Mouse (Mus musculus): ENCODE measurements around the gene Wfdc6a. TPM values are rescaled to one million over a fixed set of nuclear protein-coding genes. Genes with fewer than 3 reads are reported as not detected.

Gene Wfdc6a
- polyA plus RNA-seq (2014; fragmentation: Illumina TruSeq; extraction: RNeasy Lipid Tissue Mini Kit (QIAGEN cat#74804); ENCODE audit: low read depth, low replicate concordance): 118 TPM

GRCm38 (mm10) chr2:164585025-164585725, at the start of gene Wfdc6a:
Gene Wfdc6a, minus strand, starts transcription at chr2:164585447.

GRCm38 (mm10) chr2:164613471-164613870, 28.2 kb upstream of the Wfdc6a start, which contains the start of the genes Wfdc6b and Wfdc8:
Gene Wfdc6b, plus strand, starts transcription at chr2:164613522.
Gene Wfdc8, minus strand, starts transcription at chr2:164613626.

GRCm38 (mm10) chr2:164593494-164593893, 8.2 kb upstream of the Wfdc6a start, which contains the start of gene Eppin:
Gene Eppin, minus strand, starts transcription at chr2:164593594.

GRCm38 (mm10) chr2:164573359-164573758, 11.9 kb downstream of the Wfdc6a start, which contains the start of gene Spint3:
Gene Spint3, minus strand, starts transcription at chr2:164573459.

GRCm38 (mm10) chr2:164562391-164563188, 22.7 kb downstream of the Wfdc6a start, which contains the start of gene Wfdc2:
Gene Wfdc2, plus strand, starts transcription at chr2:164562413.

Other genes starting within 250 kb of the Wfdc6a start
- 110 TPM for gene Slpi, start 196.4 kb downstream of the Wfdc6a start, polyA plus RNA-seq (2014; fragmentation: Illumina TruSeq; extraction: RNeasy Lipid Tissue Mini Kit (QIAGEN cat#74804); ENCODE audit: low read depth, low replicate concordance)
- not detected for gene Rbpjl, start 182.3 kb downstream of the Wfdc6a start, polyA plus RNA-seq (2014; fragmentation: Illumina TruSeq; extraction: RNeasy Lipid Tissue Mini Kit (QIAGEN cat#74804); ENCODE audit: low read depth, low replicate concordance)
- gene Matn4, start 180.3 kb downstream of the Wfdc6a start, polyA plus RNA-seq (2014; fragmentation: Illumina TruSeq; extraction: RNeasy Lipid Tissue Mini Kit (QIAGEN cat#74804); ENCODE audit: low read depth, low replicate concordance): 1.1 TPM
- 26.4 TPM for gene Sdc4, start 141.6 kb downstream of the Wfdc6a start, polyA plus RNA-seq (2014; fragmentation: Illumina TruSeq; extraction: RNeasy Lipid Tissue Mini Kit (QIAGEN cat#74804); ENCODE audit: low read depth, low replicate concordance)
- gene Sys1, start 128.5 kb downstream of the Wfdc6a start, polyA plus RNA-seq (2014; fragmentation: Illumina TruSeq; extraction: RNeasy Lipid Tissue Mini Kit (QIAGEN cat#74804); ENCODE audit: low read depth, low replicate concordance): 31.9 TPM
- gene Gm20458, start 124.5 kb downstream of the Wfdc6a start, polyA plus RNA-seq (2014; fragmentation: Illumina TruSeq; extraction: RNeasy Lipid Tissue Mini Kit (QIAGEN cat#74804); ENCODE audit: low read depth, low replicate concordance): not detected
- 2.1 TPM for gene Trp53tg5, start 111.7 kb downstream of the Wfdc6a start, polyA plus RNA-seq (2014; fragmentation: Illumina TruSeq; extraction: RNeasy Lipid Tissue Mini Kit (QIAGEN cat#74804); ENCODE audit: low read depth, low replicate concordance)
- 18.9 TPM for gene Dbndd2, start 99.3 kb downstream of the Wfdc6a start, polyA plus RNA-seq (2014; fragmentation: Illumina TruSeq; extraction: RNeasy Lipid Tissue Mini Kit (QIAGEN cat#74804); ENCODE audit: low read depth, low replicate concordance)
- gene Pigt, start 87.9 kb downstream of the Wfdc6a start, polyA plus RNA-seq (2014; fragmentation: Illumina TruSeq; extraction: RNeasy Lipid Tissue Mini Kit (QIAGEN cat#74804); ENCODE audit: low read depth, low replicate concordance): 74.8 TPM
- 15.2 TPM for gene Wfdc2, start 23.0 kb downstream of the Wfdc6a start, polyA plus RNA-seq (2014; fragmentation: Illumina TruSeq; extraction: RNeasy Lipid Tissue Mini Kit (QIAGEN cat#74804); ENCODE audit: low read depth, low replicate concordance)
- gene Spint3, start 12.0 kb downstream of the Wfdc6a start, polyA plus RNA-seq (2014; fragmentation: Illumina TruSeq; extraction: RNeasy Lipid Tissue Mini Kit (QIAGEN cat#74804); ENCODE audit: low read depth, low replicate concordance): 240 TPM
- 285 TPM for gene Eppin, start 8.1 kb upstream of the Wfdc6a start, polyA plus RNA-seq (2014; fragmentation: Illumina TruSeq; extraction: RNeasy Lipid Tissue Mini Kit (QIAGEN cat#74804); ENCODE audit: low read depth, low replicate concordance)
- gene Wfdc6b, start 28.1 kb upstream of the Wfdc6a start, polyA plus RNA-seq (2014; fragmentation: Illumina TruSeq; extraction: RNeasy Lipid Tissue Mini Kit (QIAGEN cat#74804); ENCODE audit: low read depth, low replicate concordance): 215 TPM
- gene Wfdc8, start 28.2 kb upstream of the Wfdc6a start, polyA plus RNA-seq (2014; fragmentation: Illumina TruSeq; extraction: RNeasy Lipid Tissue Mini Kit (QIAGEN cat#74804); ENCODE audit: low read depth, low replicate concordance): 244 TPM
- gene Wfdc16, start 53.3 kb upstream of the Wfdc6a start, polyA plus RNA-seq (2014; fragmentation: Illumina TruSeq; extraction: RNeasy Lipid Tissue Mini Kit (QIAGEN cat#74804); ENCODE audit: low read depth, low replicate concordance): 298 TPM
- 2,863 TPM for gene Wfdc10, start 70.6 kb upstream of the Wfdc6a start, polyA plus RNA-seq (2014; fragmentation: Illumina TruSeq; extraction: RNeasy Lipid Tissue Mini Kit (QIAGEN cat#74804); ENCODE audit: low read depth, low replicate concordance)
- 297 TPM for gene Wfdc9, start 71.1 kb upstream of the Wfdc6a start, polyA plus RNA-seq (2014; fragmentation: Illumina TruSeq; extraction: RNeasy Lipid Tissue Mini Kit (QIAGEN cat#74804); ENCODE audit: low read depth, low replicate concordance)
- gene Wfdc11, start 88.6 kb upstream of the Wfdc6a start, polyA plus RNA-seq (2014; fragmentation: Illumina TruSeq; extraction: RNeasy Lipid Tissue Mini Kit (QIAGEN cat#74804); ENCODE audit: low read depth, low replicate concordance): 41.2 TPM
- gene Wfdc13, start 99.7 kb upstream of the Wfdc6a start, polyA plus RNA-seq (2014; fragmentation: Illumina TruSeq; extraction: RNeasy Lipid Tissue Mini Kit (QIAGEN cat#74804); ENCODE audit: low read depth, low replicate concordance): 775 TPM
- gene Spint4, start 113.1 kb upstream of the Wfdc6a start, polyA plus RNA-seq (2014; fragmentation: Illumina TruSeq; extraction: RNeasy Lipid Tissue Mini Kit (QIAGEN cat#74804); ENCODE audit: low read depth, low replicate concordance): 1,086 TPM
- gene Spint5, start 129.9 kb upstream of the Wfdc6a start, polyA plus RNA-seq (2014; fragmentation: Illumina TruSeq; extraction: RNeasy Lipid Tissue Mini Kit (QIAGEN cat#74804); ENCODE audit: low read depth, low replicate concordance): 379 TPM
- gene Wfdc3, start 160.5 kb upstream of the Wfdc6a start, polyA plus RNA-seq (2014; fragmentation: Illumina TruSeq; extraction: RNeasy Lipid Tissue Mini Kit (QIAGEN cat#74804); ENCODE audit: low read depth, low replicate concordance): 12.2 TPM
- 26.0 TPM for gene Dnttip1, start 160.5 kb upstream of the Wfdc6a start, polyA plus RNA-seq (2014; fragmentation: Illumina TruSeq; extraction: RNeasy Lipid Tissue Mini Kit (QIAGEN cat#74804); ENCODE audit: low read depth, low replicate concordance)
- 5.0 TPM for gene Ube2c, start 184.5 kb upstream of the Wfdc6a start, polyA plus RNA-seq (2014; fragmentation: Illumina TruSeq; extraction: RNeasy Lipid Tissue Mini Kit (QIAGEN cat#74804); ENCODE audit: low read depth, low replicate concordance)
- gene Tnnc2, start 194.5 kb upstream of the Wfdc6a start, polyA plus RNA-seq (2014; fragmentation: Illumina TruSeq; extraction: RNeasy Lipid Tissue Mini Kit (QIAGEN cat#74804); ENCODE audit: low read depth, low replicate concordance): 1.0 TPM
- 18.3 TPM for gene Snx21, start 200.4 kb upstream of the Wfdc6a start, polyA plus RNA-seq (2014; fragmentation: Illumina TruSeq; extraction: RNeasy Lipid Tissue Mini Kit (QIAGEN cat#74804); ENCODE audit: low read depth, low replicate concordance)
- 19.6 TPM for gene Acot8, start 219.4 kb upstream of the Wfdc6a start, polyA plus RNA-seq (2014; fragmentation: Illumina TruSeq; extraction: RNeasy Lipid Tissue Mini Kit (QIAGEN cat#74804); ENCODE audit: low read depth, low replicate concordance)
- 4.2 TPM for gene Zswim3, start 219.7 kb upstream of the Wfdc6a start, polyA plus RNA-seq (2014; fragmentation: Illumina TruSeq; extraction: RNeasy Lipid Tissue Mini Kit (QIAGEN cat#74804); ENCODE audit: low read depth, low replicate concordance)
- gene Zswim1, start 237.2 kb upstream of the Wfdc6a start, polyA plus RNA-seq (2014; fragmentation: Illumina TruSeq; extraction: RNeasy Lipid Tissue Mini Kit (QIAGEN cat#74804); ENCODE audit: low read depth, low replicate concordance): 8.6 TPM
- gene Spata25, start 243.1 kb upstream of the Wfdc6a start, polyA plus RNA-seq (2014; fragmentation: Illumina TruSeq; extraction: RNeasy Lipid Tissue Mini Kit (QIAGEN cat#74804); ENCODE audit: low read depth, low replicate concordance): 1.6 TPM
- gene Ctsa, start 247.4 kb upstream of the Wfdc6a start, polyA plus RNA-seq (2014; fragmentation: Illumina TruSeq; extraction: RNeasy Lipid Tissue Mini Kit (QIAGEN cat#74804); ENCODE audit: low read depth, low replicate concordance): 142 TPM
- 3.0 TPM for gene Neurl2, start 248.0 kb upstream of the Wfdc6a start, polyA plus RNA-seq (2014; fragmentation: Illumina TruSeq; extraction: RNeasy Lipid Tissue Mini Kit (QIAGEN cat#74804); ENCODE audit: low read depth, low replicate concordance)

Measured in adipose tissue, adult 10 weeks (tissue).